Mouse (Mus musculus): ENCODE measurements around the gene Tmod2. TPM values are rescaled to one million over a fixed set of nuclear protein-coding genes. Genes with fewer than 3 reads are reported as not detected.

The Tmod2 gene
- total and polyA plus RNA-seq, 2 experiments, result 0.09 TPM; not detected in 1

GRCm38 (mm10) chr9:75634226-75634625 lies 23.1 kb upstream of the Tmod2 start:
- 89% methylated on average over 4 of the region's 4 CpGs for WGBS
- TF ChIP-seq CTCF (IDR thresholded peaks at IDR 0.05; ENCODE audit: low read depth, low read length) (no peak), POLR2A (IDR thresholded peaks at IDR 0.05; ENCODE audit: extremely low read depth, insufficient read depth, low read length) (no peak)

GRCm38 (mm10) chr9:75633603-75634002 lies 22.5 kb upstream of the Tmod2 start:
- no peak for DNase-seq (ENCODE audit: extremely low read depth, low read depth, low spot score)
- Histone ChIP-seq H3K36me3 (ENCODE audit: control insufficient read depth, insufficient read depth, low read length) (no peaks in the 10 kb centered on the region), H3K27ac (replicated peaks; ENCODE audit: insufficient read depth, low read depth, low read length) (no peak overlapping the region), H3K9ac (ENCODE audit: low read depth, low read length) (no peak overlapping the region), H3K4me3 (ENCODE audit: insufficient read depth, low read depth, low read length) (no peak overlapping the region), H3K79me2 (ENCODE audit: control insufficient read depth, insufficient read depth, low read length) (no peaks in the 10 kb centered on the region), H3K27me3 (ENCODE audit: control insufficient read depth, insufficient read depth, low read length) (no peaks in the 10 kb centered on the region), H3K4me1 (ENCODE audit: control insufficient read depth, insufficient read depth, low read length) (no peaks in the 10 kb centered on the region)
- TF ChIP-seq CTCF (IDR thresholded peaks at IDR 0.05; ENCODE audit: low read depth, low read length) (no peak), POLR2A (IDR thresholded peaks at IDR 0.05; ENCODE audit: extremely low read depth, insufficient read depth, low read length) (no peak)
- WGBS, result 95% methylated on average over 8 of the region's 8 CpGs

More at GRCm38 (mm10) chr9:75634226-75634625, 23.1 kb upstream of the Tmod2 start:
- H3K27me3 ChIP-seq (ENCODE audit: control insufficient read depth, insufficient read depth, low read length), result no peaks in the 10 kb centered on the region
- no peak overlapping the region for H3K9ac ChIP-seq (ENCODE audit: low read depth, low read length)
- no peaks in the 10 kb centered on the region for H3K79me2 ChIP-seq (ENCODE audit: control insufficient read depth, insufficient read depth, low read length)
- no peak for DNase-seq (ENCODE audit: extremely low read depth, low read depth, low spot score)
- H3K27ac ChIP-seq (replicated peaks; ENCODE audit: insufficient read depth, low read depth, low read length), result no peak overlapping the region
- H3K4me3 ChIP-seq (ENCODE audit: insufficient read depth, low read depth, low read length), result no peak overlapping the region
- no peaks in the 10 kb centered on the region for H3K4me1 ChIP-seq (ENCODE audit: control insufficient read depth, insufficient read depth, low read length)
- no peaks in the 10 kb centered on the region for H3K36me3 ChIP-seq (ENCODE audit: control insufficient read depth, insufficient read depth, low read length)

- TF ChIP-seq CTCF (IDR thresholded peaks at IDR 0.05; ENCODE audit: low read depth, low read length), result no peak
- TF ChIP-seq POLR2A (IDR thresholded peaks at IDR 0.05; ENCODE audit: extremely low read depth, insufficient read depth, low read length), result no peak
- Histone ChIP-seq H3K79me2 (ENCODE audit: control insufficient read depth, insufficient read depth, low read length) (no peaks in the 10 kb centered on the region), H3K4me3 (ENCODE audit: insufficient read depth, low read depth, low read length) (no peak overlapping the region), H3K4me1 (ENCODE audit: control insufficient read depth, insufficient read depth, low read length) (no peaks in the 10 kb centered on the region), H3K27ac (replicated peaks; ENCODE audit: insufficient read depth, low read depth, low read length) (no peak overlapping the region), H3K9ac (ENCODE audit: low read depth, low read length) (no peak overlapping the region), H3K36me3 (ENCODE audit: control insufficient read depth, insufficient read depth, low read length) (no peaks in the 10 kb centered on the region), H3K27me3 (ENCODE audit: control insufficient read depth, insufficient read depth, low read length) (no peaks in the 10 kb centered on the region)
- 62% methylated on average over 1 of the region's 1 CpGs for WGBS
- no peak for DNase-seq (ENCODE audit: extremely low read depth, low read depth, low spot score)
Measured at GRCm38 (mm10) chr9:75632902-75633301, 21.8 kb upstream of the Tmod2 start.

GRCm38 (mm10) chr9:75632111-75632510 lies 21.0 kb upstream of the Tmod2 start:
- no peak for DNase-seq (ENCODE audit: extremely low read depth, low read depth, low spot score)
- H3K27me3 ChIP-seq (ENCODE audit: control insufficient read depth, insufficient read depth, low read length), result no peaks in the 10 kb centered on the region
- no peak overlapping the region for H3K4me3 ChIP-seq (ENCODE audit: insufficient read depth, low read depth, low read length)
- H3K9ac ChIP-seq (ENCODE audit: low read depth, low read length), result no peak overlapping the region
- no peaks in the 10 kb centered on the region for H3K4me1 ChIP-seq (ENCODE audit: control insufficient read depth, insufficient read depth, low read length)
- no peaks in the 10 kb centered on the region for H3K36me3 ChIP-seq (ENCODE audit: control insufficient read depth, insufficient read depth, low read length)
- no peaks in the 10 kb centered on the region for H3K79me2 ChIP-seq (ENCODE audit: control insufficient read depth, insufficient read depth, low read length)
- TF ChIP-seq POLR2A (IDR thresholded peaks at IDR 0.05; ENCODE audit: extremely low read depth, insufficient read depth, low read length), result no peak
- no peak for TF ChIP-seq CTCF (IDR thresholded peaks at IDR 0.05; ENCODE audit: low read depth, low read length)
- no peak overlapping the region for H3K27ac ChIP-seq (replicated peaks; ENCODE audit: insufficient read depth, low read depth, low read length)
- 84% methylated on average over 10 of the region's 10 CpGs for WGBS

GRCm38 (mm10) chr9:75630823-75631454 lies 19.8 kb upstream of the Tmod2 start:
- Histone ChIP-seq H3K4me3 (ENCODE audit: insufficient read depth, low read depth, low read length) (no peak overlapping the region), H3K27me3 (ENCODE audit: control insufficient read depth, insufficient read depth, low read length) (no peaks in the 10 kb centered on the region), H3K36me3 (ENCODE audit: control insufficient read depth, insufficient read depth, low read length) (no peaks in the 10 kb centered on the region), H3K27ac (replicated peaks; ENCODE audit: insufficient read depth, low read depth, low read length) (no peak overlapping the region), H3K4me1 (ENCODE audit: control insufficient read depth, insufficient read depth, low read length) (peaks cover 2% of the 10 kb centered on the region; the same call in 1 of the 2 replicates), H3K9ac (ENCODE audit: low read depth, low read length) (no peak overlapping the region), H3K79me2 (ENCODE audit: control insufficient read depth, insufficient read depth, low read length) (no peaks in the 10 kb centered on the region)
- WGBS, result 74% methylated on average over 8 of the region's 8 CpGs
- TF ChIP-seq CTCF (IDR thresholded peaks at IDR 0.05; ENCODE audit: low read depth, low read length) (no peak), POLR2A (IDR thresholded peaks at IDR 0.05; ENCODE audit: extremely low read depth, insufficient read depth, low read length) (no peak)
- DNase-seq (ENCODE audit: extremely low read depth, low read depth, low spot score), result peak; percentile 27

- H3K9ac ChIP-seq (ENCODE audit: low read depth, low read length), result peak overlapping the region; percentile 84
- H3K27me3 ChIP-seq (ENCODE audit: control insufficient read depth, insufficient read depth, low read length), result no peaks in the 10 kb centered on the region
- TF ChIP-seq POLR2A (IDR thresholded peaks at IDR 0.05; ENCODE audit: extremely low read depth, insufficient read depth, low read length), result no peak
- no peak for TF ChIP-seq CTCF (IDR thresholded peaks at IDR 0.05; ENCODE audit: low read depth, low read length)
- under 1% methylated on average over 14 of the region's 14 CpGs for WGBS
- H3K79me2 ChIP-seq (ENCODE audit: control insufficient read depth, insufficient read depth, low read length), result no peaks in the 10 kb centered on the region
- H3K36me3 ChIP-seq (ENCODE audit: control insufficient read depth, insufficient read depth, low read length), result no peaks in the 10 kb centered on the region
- DNase-seq (ENCODE audit: extremely low read depth, low read depth, low spot score), result no peak
- peak overlapping the region; percentile 77 for H3K4me3 ChIP-seq (ENCODE audit: insufficient read depth, low read depth, low read length)
- H3K4me1 ChIP-seq (ENCODE audit: control insufficient read depth, insufficient read depth, low read length), result peaks cover 2% of the 10 kb centered on the region; the same call in 1 of the 2 replicates
- H3K27ac ChIP-seq (replicated peaks; ENCODE audit: insufficient read depth, low read depth, low read length), result no peak overlapping the region
Measured at GRCm38 (mm10) chr9:75626308-75626604, 15.1 kb upstream of the Tmod2 start.
